ENCODE assay signal across 1 mouse cellular context in genomic region chr7:3664524-3665214, GRCm38 (mm10).
TF ChIP-seq lines count a peak whose summit lies in the region.

No protein-coding gene starts in this region.

TF ChIP-seq in CH12.LX, 34 proteins besides CTCF, POLR2A, EP300 and RAD21 (continued from another document):
- TF ChIP-seq ZKSCAN1 (IDR thresholded peaks at IDR 0.05; ENCODE audit: borderline replicate concordance, low read depth, low read length) (no peak), NRF1 (IDR thresholded peaks at IDR 0.05; ENCODE audit: low read depth, low read length) (no peak), UBTF (IDR thresholded peaks at IDR 0.05; ENCODE audit: low read depth, low read length) (no peak), PAX5 (IDR thresholded peaks at IDR 0.05; ENCODE audit: low read length) (no peak)
